Mouse (Mus musculus): ENCODE data around the gene Fjx1.

Fjx1 gene

DNA sequence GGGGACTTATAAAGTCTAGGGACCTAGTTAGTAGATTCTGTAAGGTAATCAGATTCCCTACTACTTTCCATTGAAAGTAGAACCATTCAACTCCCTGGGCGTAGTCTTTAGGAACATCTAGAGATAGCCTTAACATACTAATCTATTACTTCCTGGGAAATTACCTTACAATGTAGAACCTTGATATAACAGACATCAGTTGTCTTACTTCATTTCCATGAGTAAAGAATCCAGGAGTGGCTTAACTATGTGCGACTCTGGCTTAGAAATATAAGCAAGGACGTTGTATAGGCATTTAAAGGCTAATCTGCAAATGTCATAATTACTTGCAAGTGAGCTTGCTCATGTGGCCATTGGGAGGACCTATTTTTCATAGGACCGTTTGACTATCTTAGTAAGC is 49.0 kb downstream of the Fjx1 start:
- no peak for DNase-seq (ENCODE audit: low read depth, low spot score)

DNA sequence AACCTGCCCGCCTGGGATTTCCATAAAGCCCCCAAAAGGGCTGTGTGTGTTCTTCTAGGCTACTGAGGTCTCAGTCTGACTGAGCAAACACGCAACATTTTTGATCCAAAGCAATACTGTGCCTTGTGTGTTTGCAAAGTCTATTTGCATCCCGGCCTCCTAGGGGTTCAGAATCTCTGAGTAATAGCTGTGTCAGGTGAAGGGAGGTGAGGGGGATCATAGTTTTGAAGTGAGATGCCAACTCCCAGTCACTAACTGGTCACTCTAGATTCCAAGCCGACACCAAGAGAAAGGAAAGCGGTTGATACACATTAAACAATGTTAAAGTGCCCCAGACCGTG is 51.0 kb downstream of the Fjx1 start:
- H3K36me3 ChIP-seq (ENCODE audit: control insufficient read depth, insufficient read depth, low read length, poor library complexity, severe bottlenecking) = no peaks in the 10 kb centered on the region
- DNase-seq (ENCODE audit: low read depth, low spot score) = no peak
- no peaks in the 10 kb centered on the region for H3K27me3 ChIP-seq (ENCODE audit: control insufficient read depth, insufficient read depth, low read length, poor library complexity, severe bottlenecking)

More for the DNA sequence above, 49.0 kb downstream of the Fjx1 start:
- Histone ChIP-seq H3K27me3 (ENCODE audit: control insufficient read depth, insufficient read depth, low read length, poor library complexity, severe bottlenecking) (no peaks in the 10 kb centered on the region), H3K36me3 (ENCODE audit: control insufficient read depth, insufficient read depth, low read length, poor library complexity, severe bottlenecking) (no peaks in the 10 kb centered on the region)

DNA sequence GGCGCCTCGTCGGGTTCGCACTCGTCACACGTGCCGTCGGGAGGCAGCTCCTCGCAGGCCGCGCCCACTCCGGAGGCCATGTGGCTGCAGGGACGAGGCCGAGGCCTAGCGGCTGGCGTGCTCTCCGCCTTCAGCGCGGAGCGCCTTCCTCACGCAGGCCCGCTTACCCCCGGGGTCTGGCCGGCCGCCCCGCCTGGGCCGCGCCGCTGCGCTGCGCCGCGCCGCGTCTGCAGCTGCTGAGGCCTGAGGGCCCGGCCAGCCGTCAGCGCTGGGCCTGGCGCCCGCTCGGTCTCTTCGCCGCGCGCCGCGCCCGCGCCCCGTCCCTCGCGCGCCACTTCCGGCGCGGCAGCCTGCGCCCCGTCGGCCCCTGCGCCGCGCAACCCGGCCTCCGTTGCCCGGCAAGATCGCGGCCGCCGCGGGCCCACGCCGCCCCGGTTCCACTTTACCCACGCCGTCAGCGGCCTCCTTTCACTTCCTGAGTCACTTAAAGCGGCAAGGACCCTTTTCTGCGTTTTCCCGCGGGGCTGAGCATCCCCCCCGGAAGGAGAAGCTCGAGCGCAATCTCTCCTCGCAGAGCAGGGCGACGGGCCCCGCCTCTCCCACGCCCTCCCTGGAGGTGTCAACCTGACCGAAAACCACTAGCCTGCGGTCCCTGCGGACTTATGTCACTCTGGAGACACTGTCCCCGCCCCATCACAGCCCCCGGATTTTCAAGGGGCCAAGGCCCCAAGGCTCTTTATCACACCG is 51.5 kb downstream of the Fjx1 start:
- DNase-seq (ENCODE audit: low read depth, low spot score) = peak; percentile 87
- no peaks in the 10 kb centered on the region for H3K36me3 ChIP-seq (ENCODE audit: control insufficient read depth, insufficient read depth, low read length, poor library complexity, severe bottlenecking)
- H3K27me3 ChIP-seq (ENCODE audit: control insufficient read depth, insufficient read depth, low read length, poor library complexity, severe bottlenecking) = no peaks in the 10 kb centered on the region

DNA sequence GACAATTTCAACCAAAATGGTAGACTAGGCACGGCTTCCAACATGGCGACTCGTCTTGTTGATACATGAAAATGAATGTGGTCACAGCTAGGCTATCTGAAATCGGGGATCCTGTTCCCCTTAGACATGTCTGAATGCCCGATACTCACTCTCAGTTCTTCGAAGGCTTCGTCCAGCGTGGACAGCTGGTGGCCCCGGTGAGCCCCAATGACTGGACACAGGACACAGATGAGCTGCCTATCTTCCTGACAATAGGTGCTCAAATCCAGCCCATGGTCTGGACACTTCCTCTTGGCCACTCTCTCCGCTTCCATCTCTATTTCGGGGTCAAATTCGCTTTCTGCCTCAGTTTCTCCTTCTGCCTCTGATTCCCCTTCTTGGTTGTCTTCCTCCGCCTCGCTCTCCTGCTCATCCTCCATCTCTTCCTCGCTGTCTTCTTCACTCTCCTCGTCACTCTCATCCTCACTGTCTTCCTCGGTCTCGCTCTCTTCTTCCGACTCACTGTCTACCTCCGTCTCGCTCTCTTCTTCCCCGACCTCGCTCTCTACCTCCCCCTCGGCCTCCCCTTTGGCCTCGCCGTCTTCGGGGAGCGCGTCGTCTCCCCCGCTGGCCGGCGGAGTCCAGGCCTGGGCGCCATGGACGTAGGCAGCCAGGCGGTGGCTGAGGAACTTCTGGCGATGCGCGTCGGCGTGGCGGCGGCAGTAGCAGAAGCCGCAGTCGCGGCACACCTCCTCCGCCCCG is 52.3 kb downstream of the Fjx1 start:
- Histone ChIP-seq H3K27me3 (ENCODE audit: control insufficient read depth, insufficient read depth, low read length, poor library complexity, severe bottlenecking) (no peaks in the 10 kb centered on the region), H3K36me3 (ENCODE audit: control insufficient read depth, insufficient read depth, low read length, poor library complexity, severe bottlenecking) (no peaks in the 10 kb centered on the region)
- peak; percentile 7 for DNase-seq (ENCODE audit: low read depth, low spot score)
